19 mouse cellular contexts compared by ENCODE assay signal in the genomic region with DNA sequence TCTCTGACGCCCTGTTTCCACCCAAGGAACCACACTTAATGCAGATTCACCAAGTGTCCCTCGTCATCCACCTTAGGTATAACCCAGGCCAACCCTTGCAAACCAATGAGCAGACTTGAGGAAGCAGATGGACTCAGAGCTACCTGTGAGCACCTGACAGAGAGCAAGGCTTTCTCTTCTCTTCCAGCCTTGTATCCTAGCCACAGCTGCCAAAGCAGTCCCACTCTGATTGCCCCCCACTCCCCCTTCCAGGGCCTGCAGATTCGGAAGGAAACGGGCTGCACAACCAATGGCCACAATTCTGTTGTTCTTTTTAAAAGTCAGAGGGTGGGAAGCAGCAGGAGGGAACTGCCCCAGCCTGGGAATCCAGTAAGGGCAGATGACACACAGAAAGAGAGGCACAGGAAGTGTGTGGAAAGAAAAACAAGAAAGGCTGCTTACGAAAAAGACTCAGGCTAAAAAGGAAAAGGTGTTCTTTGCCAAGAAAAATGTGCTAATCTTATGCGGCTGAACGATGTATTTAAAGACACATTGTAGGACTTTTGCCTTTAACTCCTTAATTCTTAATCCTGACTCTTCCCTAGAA.
DNase-seq lines count a peak whose midpoint lies in the region; ATAC-seq lines count a peak whose summit lies in the region.
"Had no signal": no experiment of that assay in that cellular context is flagged by ENCODE, and none has a peak within 500 bp of the region (broad histone marks: within the 10 kb centered on the region; RNA-seq: fewer than 3 reads in every experiment).

No protein-coding gene starts in this region.

- no peaks in the 10 kb centered on the region for H3K27me3 ChIP-seq in heart, embryonic 13.5 days (replicated peaks)
- no peaks in the 10 kb centered on the region for H3K27me3 ChIP-seq in hindbrain, embryonic 12.5 days
- H3K27me3 ChIP-seq: kidney, embryonic 15.5 days; midbrain, embryonic 15.5 days had no signal

- peaks cover 35% of the 10 kb centered on the region for H3K4me1 ChIP-seq in heart, embryonic 13.5 days
- peaks cover 4% of the 10 kb centered on the region; the same call in 1 of the 2 replicates for H3K4me1 ChIP-seq in hindbrain, embryonic 12.5 days

- WGBS in heart, embryonic 13.5 days, result 46% methylated on average over 7 of the region's 7 CpGs
- 36% methylated on average over 7 of the region's 7 CpGs for WGBS in hindbrain, embryonic 12.5 days

- H3K9ac ChIP-seq in heart, embryonic 13.5 days, result peak overlapping the region; percentile 34; the same call in 1 of the 2 replicates
- H3K9ac ChIP-seq in hindbrain, embryonic 12.5 days, result no peak overlapping the region
- H3K9ac ChIP-seq: kidney, embryonic 15.5 days; midbrain, embryonic 15.5 days had no signal

- intact Hi-C loops in heart, postnatal 14 days (cut with DNase I), result no loop called here

- peak overlapping the region; percentile 74 for H3K27ac ChIP-seq in heart, embryonic 13.5 days (replicated peaks)
- no peak overlapping the region for H3K27ac ChIP-seq in hindbrain, embryonic 12.5 days
- H3K27ac ChIP-seq: heart, adult 2 months; kidney, embryonic 15.5 days; layer of hippocampus, adult 2 months; midbrain, embryonic 15.5 days had no signal

- 0 out of 2 replicates have a peak, but pooled peaks cover 5% of the 10 kb centered on the region for H3K36me3 ChIP-seq in heart, embryonic 13.5 days
- no peaks in the 10 kb centered on the region for H3K36me3 ChIP-seq in hindbrain, embryonic 12.5 days
- H3K36me3 ChIP-seq: kidney, embryonic 15.5 days; midbrain, embryonic 15.5 days had no signal

- no peaks in the 10 kb centered on the region for H3K9me3 ChIP-seq in heart, embryonic 13.5 days
- H3K9me3 ChIP-seq in hindbrain, embryonic 12.5 days (replicated peaks), result no peaks in the 10 kb centered on the region
- H3K9me3 ChIP-seq: kidney, embryonic 15.5 days; midbrain, embryonic 15.5 days had no signal

- DNase-seq in heart, adult 8-10 months (ENCODE audit: low spot score), result peak; percentile 36
- DNase-seq in heart, postnatal 14 days, result no peak
- DNase-seq in right cerebral cortex, adult 2 months (ENCODE audit: low spot score in 2 of 2), result peak; percentile 17 to 22
- no peak for DNase-seq in right cerebral cortex, postnatal 14 days
- peak; percentile 50 for DNase-seq in telencephalon, adult 2 months (ENCODE audit: low read depth, low spot score)
- no peak for DNase-seq in cerebellum, adult 18-20 months
- DNase-seq: adrenal gland, postnatal 10 days; cerebellum, adult 9-10 months; embryo, embryonic 11 days; lung, adult 2 months; thymus, postnatal 36 days had no signal

- H3K4me2 ChIP-seq in heart, embryonic 13.5 days, result no peak overlapping the region
- H3K4me2 ChIP-seq in hindbrain, embryonic 12.5 days (replicated peaks), result no peak overlapping the region
- H3K4me2 ChIP-seq: kidney, embryonic 15.5 days; midbrain, embryonic 15.5 days had no signal

- no peak overlapping the region for H3K4me3 ChIP-seq in heart, embryonic 13.5 days
- H3K4me3 ChIP-seq in hindbrain, embryonic 12.5 days, result no peak overlapping the region
- H3K4me3 ChIP-seq: heart, adult 2 months; kidney, embryonic 15.5 days; layer of hippocampus, adult 2 months; midbrain, embryonic 15.5 days had no signal

- ATAC-seq in heart, embryonic 13.5 days (ENCODE audit: extremely low read depth, insufficient number of reproducible peaks, low FRiP score, low TSS enrichment), result no peak
- no peak for ATAC-seq in hindbrain, embryonic 12.5 days (ENCODE audit: low FRiP score)
- ATAC-seq: CD4-positive, CD25-positive, alpha-beta regulatory T cell, adult 4 months; inflammation-experienced regulatory T-cells, adult 6 months; midbrain, embryonic 15.5 days had no signal

Comparison
In these comparisons a context has a peak if more than half of its experiments do, and no peak if none do; other contexts are left out.
1. DNase-seq: peak in heart, adult 8-10 months (single experiment), right cerebral cortex, adult 2 months (2 of 2) and telencephalon, adult 2 months (single experiment); none in heart, postnatal 14 days (0 of 2), right cerebral cortex, postnatal 14 days (single experiment) and cerebellum, adult 18-20 months (0 of 2).